Mouse (Mus musculus): ENCODE data around the gene Bet1l. TPM values are rescaled to one million over a fixed set of nuclear protein-coding genes. Genes with fewer than 3 reads are reported as not detected.

Gene Bet1l
- polyA plus RNA-seq, 1 experiment, result 49.2 TPM

- Histone ChIP-seq H3K4me1 (ENCODE audit: control insufficient read depth, insufficient read depth, insufficient read length, low read length) (0 out of 2 replicates have a peak, but pooled peaks cover 2% of the 10 kb centered on the region), H3K27ac (replicated peaks; ENCODE audit: low read depth, low read length) (no peak overlapping the region), H3K4me3 (ENCODE audit: insufficient read depth, low read depth, low read length) (no peak overlapping the region)
Observed at GRCm38 (mm10) chr7:140822731-140823130, 34.6 kb downstream of the Bet1l start.

GRCm38 (mm10) chr7:140821653-140822329, 35.6 kb downstream of the Bet1l start, which contains the start of gene Zfp941:
TSS of gene Zfp941 (minus strand) at chr7:140822178.
- Histone ChIP-seq H3K27ac (replicated peaks; ENCODE audit: low read depth, low read length) (no peak within 1 kb of the TSS), H3K4me1 (ENCODE audit: control insufficient read depth, insufficient read depth, insufficient read length, low read length) (0 out of 2 replicates have a peak, but pooled peaks cover 2% of the 10 kb centered on the region)

GRCm38 (mm10) chr7:140821305-140821652, 36.1 kb downstream of the Bet1l start:
- Histone ChIP-seq H3K27ac (replicated peaks; ENCODE audit: low read depth, low read length) (no peak overlapping the region), H3K4me1 (ENCODE audit: control insufficient read depth, insufficient read depth, insufficient read length, low read length) (0 out of 2 replicates have a peak, but pooled peaks cover 2% of the 10 kb centered on the region), H3K4me3 (ENCODE audit: insufficient read depth, low read depth, low read length) (no peak overlapping the region; the same call in 1 of the 2 replicates)

More at GRCm38 (mm10) chr7:140821653-140822329, 35.6 kb downstream of the Bet1l start, which contains the start of gene Zfp941:
- H3K4me3 ChIP-seq (ENCODE audit: insufficient read depth, low read depth, low read length), result peak within 1 kb of the TSS; percentile 31

GRCm38 (mm10) chr7:140820173-140820572, 37.2 kb downstream of the Bet1l start:
- Histone ChIP-seq H3K27ac (replicated peaks; ENCODE audit: low read depth, low read length) (no peak overlapping the region), H3K4me1 (ENCODE audit: control insufficient read depth, insufficient read depth, insufficient read length, low read length) (0 out of 2 replicates have a peak, but pooled peaks cover 2% of the 10 kb centered on the region), H3K4me3 (ENCODE audit: insufficient read depth, low read depth, low read length) (no peak overlapping the region)

- H3K4me3 ChIP-seq (ENCODE audit: insufficient read depth, low read depth, low read length), result no peak overlapping the region
- H3K4me1 ChIP-seq (ENCODE audit: control insufficient read depth, insufficient read depth, insufficient read length, low read length), result no peaks in the 10 kb centered on the region
- H3K27ac ChIP-seq (replicated peaks; ENCODE audit: low read depth, low read length), result no peak overlapping the region
Observed at GRCm38 (mm10) chr7:140812850-140813249, 44.5 kb downstream of the Bet1l start.

GRCm38 (mm10) chr7:140811714-140812113, 45.7 kb downstream of the Bet1l start:
- H3K4me3 ChIP-seq (ENCODE audit: insufficient read depth, low read depth, low read length), result no peak overlapping the region
- no peaks in the 10 kb centered on the region for H3K4me1 ChIP-seq (ENCODE audit: control insufficient read depth, insufficient read depth, insufficient read length, low read length)
- no peak overlapping the region for H3K27ac ChIP-seq (replicated peaks; ENCODE audit: low read depth, low read length)

GRCm38 (mm10) chr7:140810496-140810895, 46.9 kb downstream of the Bet1l start:
- Histone ChIP-seq H3K4me3 (ENCODE audit: insufficient read depth, low read depth, low read length) (no peak overlapping the region), H3K4me1 (ENCODE audit: control insufficient read depth, insufficient read depth, insufficient read length, low read length) (no peaks in the 10 kb centered on the region), H3K27ac (replicated peaks; ENCODE audit: low read depth, low read length) (no peak overlapping the region)

- no peak overlapping the region for H3K4me3 ChIP-seq (ENCODE audit: insufficient read depth, low read depth, low read length)
- H3K4me1 ChIP-seq (ENCODE audit: control insufficient read depth, insufficient read depth, insufficient read length, low read length), result no peaks in the 10 kb centered on the region
- H3K27ac ChIP-seq (replicated peaks; ENCODE audit: low read depth, low read length), result no peak overlapping the region
Observed at GRCm38 (mm10) chr7:140805704-140806103, 51.7 kb downstream of the Bet1l start.

Other genes starting within 250 kb of the Bet1l start
- not detected in 2 replicates for gene Olfr61, start 228.6 kb downstream of the Bet1l start, polyA plus RNA-seq (2012; ENCODE audit: insufficient read depth, insufficient read length, missing spikeins)
- gene Olfr53, start 211.1 kb downstream of the Bet1l start, polyA plus RNA-seq (2012; ENCODE audit: insufficient read depth, insufficient read length, missing spikeins), result not detected in 2 replicates
- not detected in 2 replicates for gene Olfr539, start 197.6 kb downstream of the Bet1l start, polyA plus RNA-seq (2012; ENCODE audit: insufficient read depth, insufficient read length, missing spikeins)
- not detected in 2 replicates for gene Olfr45, start 175.6 kb downstream of the Bet1l start, polyA plus RNA-seq (2012; ENCODE audit: insufficient read depth, insufficient read length, missing spikeins)
- not detected in 2 replicates for gene Olfr541, start 160.3 kb downstream of the Bet1l start, polyA plus RNA-seq (2012; ENCODE audit: insufficient read depth, insufficient read length, missing spikeins)
- gene Cyp2e1, start 93.8 kb downstream of the Bet1l start, polyA plus RNA-seq (2012; ENCODE audit: insufficient read depth, insufficient read length, missing spikeins), result 52.3 and 66.9 TPM in 2 replicates
- 1.0 TPM in 1 of 2 replicates, not detected in the other for gene Syce1, start 69.7 kb downstream of the Bet1l start, polyA plus RNA-seq (2012; ENCODE audit: insufficient read depth, insufficient read length, missing spikeins)
- gene Zfp941, start 35.4 kb downstream of the Bet1l start, polyA plus RNA-seq (2012; ENCODE audit: insufficient read depth, insufficient read length, missing spikeins), result not detected in 2 replicates
- 2.3 TPM in 1 of 2 replicates, not detected in the other for gene Urah, start 22.6 kb downstream of the Bet1l start, polyA plus RNA-seq (2012; ENCODE audit: insufficient read depth, insufficient read length, missing spikeins)
- not detected in 2 replicates for gene Scgb1c1, start 12.0 kb downstream of the Bet1l start, polyA plus RNA-seq (2012; ENCODE audit: insufficient read depth, insufficient read length, missing spikeins)
- gene Odf3, start 9.8 kb downstream of the Bet1l start, polyA plus RNA-seq (2012; ENCODE audit: insufficient read depth, insufficient read length, missing spikeins), result not detected in 2 replicates
- not detected in 2 replicates for gene Gm45785, start 1.2 kb downstream of the Bet1l start, polyA plus RNA-seq (2012; ENCODE audit: insufficient read depth, insufficient read length, missing spikeins)
- gene Ric8a, start 620 bp downstream of the Bet1l start, polyA plus RNA-seq (2012; ENCODE audit: insufficient read depth, insufficient read length, missing spikeins), result 14.4 and 15.5 TPM in 2 replicates
- gene Psmd13, start 24.4 kb upstream of the Bet1l start, polyA plus RNA-seq (2012; ENCODE audit: insufficient read depth, insufficient read length, missing spikeins), result 108 and 110 TPM in 2 replicates
- 77.2 and 79.1 TPM in 2 replicates for gene Sirt3, start 24.7 kb upstream of the Bet1l start, polyA plus RNA-seq (2012; ENCODE audit: insufficient read depth, insufficient read length, missing spikeins)
- 8,049 and 8,538 TPM in 2 replicates for gene Cox8b, start 42.9 kb upstream of the Bet1l start, polyA plus RNA-seq (2012; ENCODE audit: insufficient read depth, insufficient read length, missing spikeins)
- not detected in 2 replicates for gene Nlrp6, start 63.3 kb upstream of the Bet1l start, polyA plus RNA-seq (2012; ENCODE audit: insufficient read depth, insufficient read length, missing spikeins)
- gene Pgghg, start 83.8 kb upstream of the Bet1l start, polyA plus RNA-seq (2012; ENCODE audit: insufficient read depth, insufficient read length, missing spikeins), result 7.1 and 8.7 TPM in 2 replicates
- gene Ifitm5, start 92.7 kb upstream of the Bet1l start, polyA plus RNA-seq (2012; ENCODE audit: insufficient read depth, insufficient read length, missing spikeins), result not detected in 2 replicates
- gene Gm45717, start 98.4 kb upstream of the Bet1l start, polyA plus RNA-seq (2012; ENCODE audit: insufficient read depth, insufficient read length, missing spikeins), result not detected in 2 replicates
- 194 and 274 TPM in 2 replicates for gene Ifitm2, start 98.4 kb upstream of the Bet1l start, polyA plus RNA-seq (2012; ENCODE audit: insufficient read depth, insufficient read length, missing spikeins)
- not detected in 2 replicates for gene Ifitm1, start 109.6 kb upstream of the Bet1l start, polyA plus RNA-seq (2012; ENCODE audit: insufficient read depth, insufficient read length, missing spikeins)
- gene Ifitm3, start 153.2 kb upstream of the Bet1l start, polyA plus RNA-seq (2012; ENCODE audit: insufficient read depth, insufficient read length, missing spikeins), result 117 and 134 TPM in 2 replicates
- 2.1 TPM in 1 of 2 replicates, not detected in the other for gene Ifitm6, start 160.3 kb upstream of the Bet1l start, polyA plus RNA-seq (2012; ENCODE audit: insufficient read depth, insufficient read length, missing spikeins)
- gene Gm17387, start 171.6 kb upstream of the Bet1l start, polyA plus RNA-seq (2012; ENCODE audit: insufficient read depth, insufficient read length, missing spikeins), result not detected in 2 replicates
- gene B4galnt4, start 203.5 kb upstream of the Bet1l start, polyA plus RNA-seq (2012; ENCODE audit: insufficient read depth, insufficient read length, missing spikeins), result not detected in 2 replicates
- gene Pkp3, start 220.6 kb upstream of the Bet1l start, polyA plus RNA-seq (2012; ENCODE audit: insufficient read depth, insufficient read length, missing spikeins), result 1.6 TPM in 1 of 2 replicates, not detected in the other
- 1.1 and 2.9 TPM in 2 replicates for gene Sigirr, start 243.0 kb upstream of the Bet1l start, polyA plus RNA-seq (2012; ENCODE audit: insufficient read depth, insufficient read length, missing spikeins)

Measured in brown adipose tissue, adult 24 weeks (tissue).